Mouse (Mus musculus) neural tube, embryonic 15.5 days (tissue): ENCODE results near the gene Rnaseh2a. TPM values are rescaled to one million over a fixed set of nuclear protein-coding genes. Genes with fewer than 3 reads are reported as not detected.
A peak's percentile ranks its signal among the peaks of the same experiment; 100 is the strongest.

Source experiments
- ATAC-seq: fragments of 200-750 bp; cut with Nextera tagmentation; 2 replicates; pipeline ENCODE4 v1.8.0; 2017; ENCODE audit warnings: mild to moderate bottlenecking, moderate TSS enrichment, moderate library complexity; ENCODE audit not compliant: low FRiP score
- H3K27ac ChIP-seq: fragments of 300-500 bp; sonication (generic); replicated peaks from 2 replicates; pipeline ENCODE4 v1.5.1; 2015; ENCODE audit warnings: mild to moderate bottlenecking, inconsistent platforms
- H3K27me3 ChIP-seq: fragments of 300-500 bp; sonication (generic); replicated peaks from 2 replicates; pipeline ENCODE4 v1.6.1; 2015; ENCODE audit warnings: inconsistent platforms
- H3K36me3 ChIP-seq: fragments of 300-500 bp; sonication (generic); 2 replicates; pipeline ENCODE4 v1.6.1; 2015; ENCODE audit warnings: inconsistent platforms
- H3K4me1 ChIP-seq: fragments of 300-500 bp; sonication (generic); 2 replicates; pipeline ENCODE4 v1.6.1; 2015; ENCODE audit warnings: inconsistent platforms
- H3K4me2 ChIP-seq: fragments of 300-500 bp; sonication (generic); 2 replicates; pipeline ENCODE4 v1.6.1; 2015; ENCODE audit warnings: inconsistent platforms, mild to moderate bottlenecking, moderate library complexity
- H3K4me3 ChIP-seq: fragments of 300-500 bp; sonication (generic); replicated peaks from 2 replicates; pipeline ENCODE4 v1.5.1; 2015; ENCODE audit warnings: mild to moderate bottlenecking, inconsistent platforms
- H3K9ac ChIP-seq: fragments of 300-500 bp; sonication (generic); replicated peaks from 2 replicates; pipeline ENCODE4 v1.6.1; 2015; ENCODE audit warnings: mild to moderate bottlenecking, inconsistent platforms
- H3K9me3 ChIP-seq: fragments of 300-500 bp; sonication (generic); replicated peaks from 2 replicates; pipeline ENCODE4 v1.6.1; 2016; ENCODE audit warnings: inconsistent platforms
- WGBS: fragments of 180-500 bp; shearing (Covaris S2); methylation state at CpG from one replicate; pipeline ENCODE4 v1.1.7; 2015; ENCODE audit warnings: mixed read lengths; 5-methylcytosine and 5-hydroxymethylcytosine counted together
- polyA plus RNA-seq: library from polyadenylated mRNA; unstranded; fragments of >200 nt; fragmentation: Nextera tagmentation; extraction: Ambion mirVana; gene quantifications from 2 replicates; pipeline ENCODE4 v1.2.1, GENCODE M21; 2015

The Rnaseh2a gene
- polyA plus RNA-seq, 1 experiment from 2014 or later: 55.0 TPM

GRCm38 (mm10) chr8:84981644-84982498, 12.3 kb upstream of the Rnaseh2a start:
- Histone ChIP-seq H3K9me3 (no peaks in the 10 kb centered on the region), H3K4me3 (no peak overlapping the region), H3K36me3 (no peaks in the 10 kb centered on the region), H3K9ac (no peak overlapping the region), H3K27ac (no peak overlapping the region), H3K27me3 (peaks cover 10% of the 10 kb centered on the region), H3K4me1 (peaks cover 71% of the 10 kb centered on the region), H3K4me2 (no peak overlapping the region)
- ATAC-seq: no peak
- 83% methylated on average over 15 of the region's 15 CpGs for WGBS

- Histone ChIP-seq H3K4me1 (peaks cover 71% of the 10 kb centered on the region), H3K9ac (no peak overlapping the region)
Measured at GRCm38 (mm10) chr8:84980622-84981358, 11.2 kb upstream of the Rnaseh2a start.

GRCm38 (mm10) chr8:84979599-84980421, 10.2 kb upstream of the Rnaseh2a start:
- Histone ChIP-seq H3K9ac (peak overlapping the region; percentile 48), H3K27me3 (peaks cover 10% of the 10 kb centered on the region), H3K36me3 (peaks cover 5% of the 10 kb centered on the region), H3K27ac (peak overlapping the region; percentile 65), H3K4me2 (peak overlapping the region; percentile 99), H3K9me3 (no peaks in the 10 kb centered on the region), H3K4me3 (peak overlapping the region; percentile 59), H3K4me1 (peaks cover 69% of the 10 kb centered on the region)
- 3% methylated on average over 40 of the region's 42 CpGs for WGBS
- peak; percentile 48 for ATAC-seq

More at GRCm38 (mm10) chr8:84980622-84981358, 11.2 kb upstream of the Rnaseh2a start:
- H3K4me2 ChIP-seq: peak overlapping the region; percentile 99
- no peaks in the 10 kb centered on the region for H3K9me3 ChIP-seq
- peaks cover 10% of the 10 kb centered on the region for H3K27me3 ChIP-seq
- WGBS: 31% methylated on average over 11 of the region's 11 CpGs
- H3K36me3 ChIP-seq: no peaks in the 10 kb centered on the region
- H3K4me3 ChIP-seq: no peak overlapping the region
- H3K27ac ChIP-seq: peak overlapping the region; percentile 45; the same call in 1 of the 2 replicates
- no peak for ATAC-seq

GRCm38 (mm10) chr8:84978248-84978940, 8.8 kb upstream of the Rnaseh2a start, which contains the start of gene Junb:
Gene Junb, minus strand, starts transcription at chr8:84978718.
- Histone ChIP-seq H3K4me1 (peaks cover 68% of the 10 kb centered on the region), H3K36me3 (peaks cover 13% of the 10 kb centered on the region), H3K9me3 (no peaks in the 10 kb centered on the region), H3K9ac (peak within 1 kb of the TSS; percentile 55), H3K27me3 (no peaks in the 10 kb centered on the region; the same call in none of the 2 replicates), H3K4me2 (peak within 1 kb of the TSS; percentile 99), H3K27ac (peak within 1 kb of the TSS; percentile 65), H3K4me3 (peak within 1 kb of the TSS; percentile 59)
- under 1% methylated on average over 62 of the region's 63 CpGs for WGBS
- peak; percentile 56 for ATAC-seq

- Histone ChIP-seq H3K36me3 (peaks cover 20% of the 10 kb centered on the region), H3K9me3 (no peaks in the 10 kb centered on the region), H3K9ac (peak overlapping the region; percentile 55), H3K4me1 (peaks cover 68% of the 10 kb centered on the region), H3K4me2 (peak overlapping the region; percentile 99), H3K4me3 (peak overlapping the region; percentile 59), H3K27me3 (no peaks in the 10 kb centered on the region; the same call in none of the 2 replicates), H3K27ac (peak overlapping the region; percentile 65)
- 1% methylated on average over 70 of the region's 70 CpGs for WGBS
- ATAC-seq: no peak
Measured at GRCm38 (mm10) chr8:84977435-84978247, 8.1 kb upstream of the Rnaseh2a start.

GRCm38 (mm10) chr8:84976763-84977434, 7.3 kb upstream of the Rnaseh2a start:
- Histone ChIP-seq H3K4me3 (peak overlapping the region; percentile 59), H3K36me3 (peaks cover 26% of the 10 kb centered on the region), H3K4me2 (peak overlapping the region; percentile 99), H3K9ac (peak overlapping the region; percentile 55), H3K27ac (peak overlapping the region; percentile 46; the same call in 1 of the 2 replicates), H3K9me3 (no peaks in the 10 kb centered on the region), H3K4me1 (peaks cover 68% of the 10 kb centered on the region), H3K27me3 (no peaks in the 10 kb centered on the region; the same call in 1 of the 2 replicates)
- WGBS: 2% methylated on average over 25 of the region's 25 CpGs
- no peak for ATAC-seq

GRCm38 (mm10) chr8:84976031-84976762, 6.6 kb upstream of the Rnaseh2a start:
- Histone ChIP-seq H3K4me1 (peaks cover 73% of the 10 kb centered on the region), H3K27ac (peak overlapping the region; percentile 46), H3K9ac (peak overlapping the region; percentile 55), H3K4me3 (peak overlapping the region; percentile 59), H3K4me2 (peak overlapping the region; percentile 99), H3K9me3 (no peaks in the 10 kb centered on the region), H3K27me3 (no peaks in the 10 kb centered on the region; the same call in 1 of the 2 replicates), H3K36me3 (peaks cover 33% of the 10 kb centered on the region)
- peak; percentile 76 for ATAC-seq
- 1% methylated on average over 56 of the region's 61 CpGs for WGBS

GRCm38 (mm10) chr8:84975434-84975833, 5.9 kb upstream of the Rnaseh2a start:
- Histone ChIP-seq H3K4me1 (peaks cover 74% of the 10 kb centered on the region), H3K4me3 (peak overlapping the region; percentile 59; the same call in 1 of the 2 replicates), H3K27ac (no peak overlapping the region), H3K9ac (no peak overlapping the region), H3K27me3 (no peaks in the 10 kb centered on the region), H3K4me2 (peak overlapping the region; percentile 99), H3K9me3 (no peaks in the 10 kb centered on the region), H3K36me3 (peaks cover 39% of the 10 kb centered on the region)
- WGBS: 38% methylated on average over 7 of the region's 7 CpGs
- no peak for ATAC-seq

GRCm38 (mm10) chr8:84974543-84975142, 5.1 kb upstream of the Rnaseh2a start:
- 80% methylated on average over 8 of the region's 8 CpGs for WGBS

More at GRCm38 (mm10) chr8:84974543-84975142, 5.1 kb upstream of the Rnaseh2a start:
- Histone ChIP-seq H3K4me1 (peaks cover 69% of the 10 kb centered on the region), H3K9me3 (no peaks in the 10 kb centered on the region), H3K4me3 (no peak overlapping the region), H3K4me2 (no peak overlapping the region), H3K27me3 (no peaks in the 10 kb centered on the region), H3K36me3 (peaks cover 39% of the 10 kb centered on the region), H3K9ac (no peak overlapping the region), H3K27ac (no peak overlapping the region)
- ATAC-seq: no peak
